Comparison of ENCODE assay signal across 8 mouse cellular contexts in the genomic region with DNA sequence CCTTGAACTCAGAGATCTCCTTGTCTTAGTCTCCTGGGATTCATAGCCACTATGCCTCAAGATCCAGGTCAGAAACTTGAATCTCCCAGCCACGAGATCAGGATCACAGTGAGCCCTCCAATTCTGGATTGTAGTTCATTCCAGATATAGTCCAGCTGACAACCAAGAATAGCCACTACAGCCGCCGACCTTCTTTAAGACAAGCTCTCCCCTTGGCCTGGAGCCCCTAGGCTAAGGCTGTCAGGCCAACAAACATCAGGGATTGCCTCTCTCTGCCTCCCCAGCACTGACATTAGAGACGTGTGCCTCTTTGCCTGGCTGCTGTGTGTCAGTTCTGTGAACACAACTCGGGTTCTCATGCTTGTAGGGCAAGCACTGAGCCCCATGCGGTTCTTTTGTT. TPM values are rescaled to one million over a fixed set of nuclear protein-coding genes. Genes with fewer than 3 reads are reported as not detected.
DNase-seq lines count a peak whose midpoint lies in the region; ATAC-seq and TF ChIP-seq lines count a peak whose summit lies in the region.

No protein-coding gene starts in this region.

- H3K36me3 ChIP-seq in lung, embryonic 15.5 days, result peaks cover 11% of the 10 kb centered on the region
- H3K36me3 ChIP-seq in forebrain, embryonic 11.5 days (ENCODE audit: control insufficient read depth, insufficient read depth, low read length), result no peaks in the 10 kb centered on the region
- no peaks in the 10 kb centered on the region for H3K36me3 ChIP-seq in hindbrain, embryonic 15.5 days
- H3K36me3 ChIP-seq in myocyte (ENCODE audit: control insufficient read depth, insufficient read depth), result peaks cover 7% of the 10 kb centered on the region

- H3K27me3 ChIP-seq in lung, embryonic 15.5 days, result no peaks in the 10 kb centered on the region
- no peaks in the 10 kb centered on the region for H3K27me3 ChIP-seq in forebrain, embryonic 11.5 days (ENCODE audit: control insufficient read depth, insufficient read depth, low read length)
- no peaks in the 10 kb centered on the region for H3K27me3 ChIP-seq in hindbrain, embryonic 15.5 days
- no peaks in the 10 kb centered on the region for H3K27me3 ChIP-seq in myocyte (ENCODE audit: control insufficient read depth, insufficient read depth, insufficient read length)

- peak overlapping the region; percentile 82 for H3K4me3 ChIP-seq in lung, embryonic 15.5 days
- H3K4me3 ChIP-seq in forebrain, embryonic 11.5 days (ENCODE audit: low read depth, low read length), result no peak overlapping the region
- no peak overlapping the region for H3K4me3 ChIP-seq in hindbrain, embryonic 15.5 days
- peak overlapping the region; percentile 88 for H3K4me3 ChIP-seq in myocyte
- no peak overlapping the region for H3K4me3 ChIP-seq in left cerebral cortex, adult 2 months

- peaks cover 13% of the 10 kb centered on the region for H3K4me1 ChIP-seq in lung, embryonic 15.5 days
- peaks cover 3% of the 10 kb centered on the region for H3K4me1 ChIP-seq in forebrain, embryonic 11.5 days (replicated peaks; ENCODE audit: control insufficient read depth, insufficient read depth, low read length)
- H3K4me1 ChIP-seq in hindbrain, embryonic 15.5 days (replicated peaks), result peaks cover 27% of the 10 kb centered on the region

- no peak overlapping the region for H3K27ac ChIP-seq in lung, embryonic 15.5 days
- H3K27ac ChIP-seq in forebrain, embryonic 11.5 days (ENCODE audit: low read depth, low read length), result no peak overlapping the region
- H3K27ac ChIP-seq in hindbrain, embryonic 15.5 days (replicated peaks), result no peak overlapping the region
- no peak overlapping the region; the same call in 1 of the 2 replicates for H3K27ac ChIP-seq in left cerebral cortex, adult 2 months

- TF ChIP-seq POLR2A in myocyte (IDR thresholded peaks at IDR 0.05; ENCODE audit: insufficient read length, low read depth), result no peak

- 87% methylated on average over 6 of the region's 6 CpGs for WGBS in lung, embryonic 15.5 days
- 88% methylated on average over 6 of the region's 6 CpGs for WGBS in forebrain, embryonic 11.5 days
- WGBS in hindbrain, embryonic 15.5 days, result 81% methylated on average over 6 of the region's 6 CpGs

- ATAC-seq in lung, embryonic 15.5 days (ENCODE audit: borderline replicate concordance, extremely low read depth, low FRiP score, low TSS enrichment), result no peak
- no peak for ATAC-seq in forebrain, embryonic 11.5 days (replicated peaks; ENCODE audit: low FRiP score)
- no peak for ATAC-seq in hindbrain, embryonic 15.5 days (ENCODE audit: low FRiP score, low read depth)
- no peak for ATAC-seq in inflammation-experienced regulatory T-cells, adult 6 months

- no peaks in the 10 kb centered on the region for H3K9me3 ChIP-seq in lung, embryonic 15.5 days
- no peaks in the 10 kb centered on the region for H3K9me3 ChIP-seq in forebrain, embryonic 11.5 days (ENCODE audit: control insufficient read depth, low read length)
- no peaks in the 10 kb centered on the region for H3K9me3 ChIP-seq in hindbrain, embryonic 15.5 days

- peaks cover 19% of the 10 kb centered on the region for H3K79me2 ChIP-seq in myocyte (ENCODE audit: control insufficient read depth, insufficient read depth)

- H3ac ChIP-seq in myocyte (ENCODE audit: control insufficient read depth, insufficient read length), result no peak overlapping the region

- no peak overlapping the region for H3K9ac ChIP-seq in lung, embryonic 15.5 days
- H3K9ac ChIP-seq in forebrain, embryonic 11.5 days (ENCODE audit: low read length), result no peak overlapping the region
- H3K9ac ChIP-seq in hindbrain, embryonic 15.5 days, result no peak overlapping the region

- no peak for DNase-seq in lung, adult 18-20 months
- no peak for DNase-seq in forebrain, embryonic 11.5 days (ENCODE audit: low spot score)
- DNase-seq in left cerebral cortex, adult 2 months (ENCODE audit: extremely low spot score in 1 of 2, low spot score in 2 of 2), result no peak
- no peak for DNase-seq in lung, postnatal 14 days

- TF ChIP-seq CTCF in left cerebral cortex, adult 2 months (IDR thresholded peaks at IDR 0.05), result no peak

- H3K4me2 ChIP-seq in lung, embryonic 15.5 days, result peak overlapping the region; percentile 62
- H3K4me2 ChIP-seq in forebrain, embryonic 11.5 days (ENCODE audit: low read depth, low read length, severe bottlenecking), result peak overlapping the region; percentile 67
- peak overlapping the region; percentile 69 for H3K4me2 ChIP-seq in hindbrain, embryonic 15.5 days
- peak overlapping the region; percentile 71 for H3K4me2 ChIP-seq in myocyte (ENCODE audit: low read depth)

- intact Hi-C loops in left cerebral cortex, adult 2 months (cut with DNase I), result no loop called here

TF ChIP-seq in myocyte, 11 proteins besides CTCF, POLR2A, EP300 and RAD21:
- TF ChIP-seq E2F4 (IDR thresholded peaks at IDR 0.05; ENCODE audit: insufficient read depth) (no peak), POLR2AphosphoS2 (IDR thresholded peaks at IDR 0.05; ENCODE audit: insufficient read length, low read depth) (no peak), TCF12 (IDR thresholded peaks at IDR 0.05; ENCODE audit: insufficient read depth, poor library complexity, severe bottlenecking) (no peak), REST (IDR thresholded peaks at IDR 0.05; ENCODE audit: insufficient read depth, insufficient read length) (no peak), USF1 (IDR thresholded peaks at IDR 0.05; ENCODE audit: low read depth) (no peak), TCF3 (IDR thresholded peaks at IDR 0.05; ENCODE audit: insufficient read length, low read depth) (no peak), MYOD1 (IDR thresholded peaks at IDR 0.05; ENCODE audit: control insufficient read depth in 1 of 3, insufficient read length in 2 of 3, low read depth in 2 of 3) (no peak), MAX (IDR thresholded peaks at IDR 0.05; ENCODE audit: low read depth) (no peak), SRF (IDR thresholded peaks at IDR 0.05; ENCODE audit: control insufficient read depth, insufficient read length, low read depth) (no peak), CEBPB (IDR thresholded peaks at IDR 0.05; ENCODE audit: insufficient read depth, poor library complexity, severe bottlenecking) (no peak), MYOG (IDR thresholded peaks at IDR 0.05; ENCODE audit: control insufficient read depth in 1 of 3, insufficient read depth in 1 of 3, insufficient read length in 2 of 3, low read depth in 2 of 3) (no peak)

RNA-seq across cellular contexts. Expression of gene Rabl3, which starts 1.1 kb away (rescaled TPM):
- polyA plus RNA-seq in lung, embryonic 15.5 days (2015; fragmentation: Nextera tagmentation; extraction: Ambion mirVana), result 25.0 and 25.1 TPM in 2 replicates
- polyA plus RNA-seq in forebrain, embryonic 11.5 days (2014; fragmentation: Nextera tagmentation; extraction: Ambion mirVana), result 39.2 and 42.3 TPM in 2 replicates
- polyA plus RNA-seq in hindbrain, embryonic 15.5 days (2015; fragmentation: Nextera tagmentation; extraction: Ambion mirVana), result 16.2 and 16.4 TPM in 2 replicates
- 6.0 TPM for polyA plus RNA-seq in myocyte (2012; fragmentation: generic; extraction: Trizol)
- total RNA-seq in left cerebral cortex, adult 2 months (2021), result 10 to 100 TPM in 1 of 2 experiments, 1 to 10 TPM in 1; 7.3 to 10.5 TPM
- 10 to 100 TPM; 12.6 to 14.2 (median 13.2) TPM for polyA plus RNA-seq in inflammation-experienced regulatory T-cells, adult 6 months (2017; shearing (Covaris generic))

RNA-seq across cellular contexts. Expression of gene Gtf2e1, which starts 1.2 kb away (rescaled TPM):
- 24.1 and 24.5 TPM in 2 replicates for polyA plus RNA-seq in lung, embryonic 15.5 days (2015; fragmentation: Nextera tagmentation; extraction: Ambion mirVana)
- polyA plus RNA-seq in forebrain, embryonic 11.5 days (2014; fragmentation: Nextera tagmentation; extraction: Ambion mirVana), result 56.5 and 60.9 TPM in 2 replicates
- 28.1 and 28.7 TPM in 2 replicates for polyA plus RNA-seq in hindbrain, embryonic 15.5 days (2015; fragmentation: Nextera tagmentation; extraction: Ambion mirVana)
- 10.3 TPM for polyA plus RNA-seq in myocyte (2012; fragmentation: generic; extraction: Trizol)
- 10 to 100 TPM; 13.7 to 15.4 TPM for total RNA-seq in left cerebral cortex, adult 2 months (2021)
- 10 to 100 TPM; 11.2 to 16.2 (median 14.4) TPM for polyA plus RNA-seq in inflammation-experienced regulatory T-cells, adult 6 months (2017; shearing (Covaris generic))

RNA-seq across cellular contexts. Expression of gene Hgd, which starts 39.2 kb away (rescaled TPM):
- polyA plus RNA-seq in lung, embryonic 15.5 days (2015; fragmentation: Nextera tagmentation; extraction: Ambion mirVana), result 0.47 and 0.52 TPM in 2 replicates
- polyA plus RNA-seq in forebrain, embryonic 11.5 days (2014; fragmentation: Nextera tagmentation; extraction: Ambion mirVana), result 0.28 TPM in 1 of 2 replicates, not detected in the other
- polyA plus RNA-seq in hindbrain, embryonic 15.5 days (2015; fragmentation: Nextera tagmentation; extraction: Ambion mirVana), result 0.10 and 0.19 TPM in 2 replicates
- 0.02 TPM for polyA plus RNA-seq in myocyte (2012; fragmentation: generic; extraction: Trizol)
- under 1 TPM in 1 of 2 experiments, not detected in 1; 0.54 TPM for total RNA-seq in left cerebral cortex, adult 2 months (2021)
- not detected for polyA plus RNA-seq in inflammation-experienced regulatory T-cells, adult 6 months (2017; shearing (Covaris generic))

Comparison
In these comparisons a context has a peak if more than half of its experiments do, and no peak if none do; other contexts are left out.
1. H3K4me3 ChIP-seq: peak in lung, embryonic 15.5 days (single experiment) and myocyte (single experiment); none in forebrain, embryonic 11.5 days (single experiment), hindbrain, embryonic 15.5 days (single experiment) and left cerebral cortex, adult 2 months (single experiment).
2. Peak in every context shown above with its lines, with median percentiles within 50 percentile points of each other: H3K4me2 ChIP-seq.